Comparison of ENCODE assay signal across 19 mouse cellular contexts in genomic region chr8:83689264-83689663, GRCm38 (mm10). TPM values are rescaled to one million over a fixed set of nuclear protein-coding genes. Genes with fewer than 3 reads are reported as not detected.
DNase-seq lines count a peak whose midpoint lies in the region; ATAC-seq and TF ChIP-seq lines count a peak whose summit lies in the region.
"Had no signal": no experiment of that assay in that cellular context is flagged by ENCODE, and none has a peak within 500 bp of the region (broad histone marks: within the 10 kb centered on the region; RNA-seq: fewer than 3 reads in every experiment).

No protein-coding gene starts in this region.

- H3K27ac ChIP-seq in left cerebral cortex, adult 2 months = peak overlapping the region; percentile 59; the same call in 1 of the 2 replicates
- H3K27ac ChIP-seq in cortical plate, adult 2 months (ENCODE audit: insufficient read depth, low read length) = peak overlapping the region; percentile 93
- H3K27ac ChIP-seq: embryonic facial prominence, embryonic 10.5 days; embryonic facial prominence, embryonic 12.5 days had no signal

- TF ChIP-seq CTCF in left cerebral cortex, adult 2 months (IDR thresholded peaks at IDR 0.05) = no peak
- TF ChIP-seq CTCF in cortical plate, adult 2 months (IDR thresholded peaks at IDR 0.05; ENCODE audit: extremely low read depth, insufficient read depth, low read length) = no peak

- H3K4me3 ChIP-seq in left cerebral cortex, adult 2 months = no peak overlapping the region
- H3K4me3 ChIP-seq in cortical plate, adult 2 months (ENCODE audit: insufficient read depth, low read length) = no peak overlapping the region
- H3K4me3 ChIP-seq: embryonic facial prominence, embryonic 10.5 days; embryonic facial prominence, embryonic 12.5 days had no signal

- intact Hi-C loops in left cerebral cortex, adult 2 months (cut with DNase I) = no loop called here
- intact Hi-C loops in left cerebral cortex, postnatal 4 days (cut with DNase I) = no loop called here

- DNase-seq in frontal cortex, postnatal 36 days (ENCODE audit: low spot score in 2 of 2) = no peak
- DNase-seq in left cerebral cortex, adult 2 months (ENCODE audit: extremely low spot score in 1 of 2, low spot score in 2 of 2) = no peak
- DNase-seq in left cerebral cortex, postnatal 4 days = no peak
- no peak for DNase-seq in thymus, postnatal 14 days
- DNase-seq: adrenal gland, adult 2 months; adrenal gland, postnatal 10 days; adrenal gland, postnatal 25 days; cerebellum, adult 11 months; cerebellum, adult 18-20 months; cerebellum, adult 8-10 months; cerebellum, adult 9-11 months; cerebellum, postnatal 14 days; cerebellum, postnatal 36 days had no signal

- ATAC-seq in frontal cortex, adult (ENCODE audit: low TSS enrichment) = 0 out of 2 replicates have a peak, but pooled peaks have one; percentile 16
- ATAC-seq: forebrain, embryonic 14.5 days; forebrain, embryonic 16.5 days had no signal

- TF ChIP-seq POLR2A in cortical plate, adult 2 months (IDR thresholded peaks at IDR 0.05; ENCODE audit: extremely low read depth, insufficient read depth, low read length) = no peak

- H3K4me1 ChIP-seq in cortical plate, adult 2 months (ENCODE audit: control insufficient read depth, insufficient read depth, low read length) = peaks cover 9% of the 10 kb centered on the region
- H3K4me1 ChIP-seq: embryonic facial prominence, embryonic 12.5 days had no signal

RNA-seq across cellular contexts. Expression of gene Pkn1, which starts 9.7 kb away (rescaled TPM):
- total RNA-seq in left cerebral cortex, adult 2 months (2021) = 10 to 100 TPM; 60.9 to 65.6 TPM
- total RNA-seq in left cerebral cortex, postnatal 4 days (2021) = 100 to 1,000 TPM in 1 of 2 experiments, 10 to 100 TPM in 1; 98.7 to 107 TPM
- polyA plus RNA-seq in cortical plate, adult 2 months (2012; rRNA removed) = 60.8 and 70.2 TPM in 2 replicates

RNA-seq across cellular contexts. Expression of gene Ptger1, which starts 22.8 kb away (rescaled TPM):
- 1 to 10 TPM in 1 of 2 experiments, under 1 TPM in 1; 0.95 to 2.2 TPM for total RNA-seq in left cerebral cortex, adult 2 months (2021)
- 1 to 10 TPM in 1 of 2 experiments, under 1 TPM in 1; 0.95 to 1.1 TPM for total RNA-seq in left cerebral cortex, postnatal 4 days (2021)
- 1.6 and 2.2 TPM in 2 replicates for polyA plus RNA-seq in cortical plate, adult 2 months (2012; rRNA removed)

RNA-seq across cellular contexts. Expression of gene Ddx39, which starts 25.7 kb away (rescaled TPM):
- total RNA-seq in left cerebral cortex, adult 2 months (2021) = 10 to 100 TPM; 19.9 to 20.2 TPM
- total RNA-seq in left cerebral cortex, postnatal 4 days (2021) = 10 to 100 TPM; 39.1 to 39.7 TPM
- polyA plus RNA-seq in cortical plate, adult 2 months (2012; rRNA removed) = 26.5 and 29.0 TPM in 2 replicates

RNA-seq across cellular contexts. Expression of gene Gipc1, which starts 36.8 kb away (rescaled TPM):
- 10 to 100 TPM; 84.6 to 88.2 TPM for total RNA-seq in left cerebral cortex, adult 2 months (2021)
- 10 to 100 TPM; 74.7 to 77.4 TPM for total RNA-seq in left cerebral cortex, postnatal 4 days (2021)
- polyA plus RNA-seq in cortical plate, adult 2 months (2012; rRNA removed) = 93.6 and 94.6 TPM in 2 replicates

RNA-seq across cellular contexts. Expression of gene Adgre5, which starts 51.9 kb away (rescaled TPM):
- 10 to 100 TPM in 1 of 2 experiments, 1 to 10 TPM in 1; 8.9 to 11.5 TPM for total RNA-seq in left cerebral cortex, adult 2 months (2021)
- 10 to 100 TPM in 1 of 2 experiments, 1 to 10 TPM in 1; 9.4 to 11.5 TPM for total RNA-seq in left cerebral cortex, postnatal 4 days (2021)
- polyA plus RNA-seq in cortical plate, adult 2 months (2012; rRNA removed) = 25.9 and 26.9 TPM in 2 replicates
